Comparison of ENCODE assay signal across 26 mouse cellular contexts in the genomic region with DNA sequence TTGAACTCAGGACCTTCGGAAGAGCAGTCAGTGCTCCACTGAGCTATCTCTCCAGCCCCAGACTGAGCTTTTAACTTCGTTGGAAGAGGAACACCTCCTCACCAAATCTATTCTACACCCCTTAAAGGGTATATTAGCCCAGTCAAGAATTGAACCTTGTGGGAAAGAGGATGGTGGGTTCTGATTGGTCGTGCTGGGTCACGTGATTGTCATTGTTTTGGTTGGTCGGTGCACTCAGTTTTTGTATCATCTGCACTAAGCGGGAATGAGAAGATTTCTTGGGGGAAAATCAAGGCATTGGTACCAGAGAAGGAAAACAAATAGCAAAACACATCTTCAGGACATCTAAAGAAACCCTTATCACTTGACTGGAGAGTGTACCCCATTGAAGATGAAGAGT. TPM values are rescaled to one million over a fixed set of nuclear protein-coding genes. Genes with fewer than 3 reads are reported as not detected.
"Had no signal": no experiment of that assay in that cellular context is flagged by ENCODE, and none has a peak within 500 bp of the region (broad histone marks: within the 10 kb centered on the region; RNA-seq: fewer than 3 reads in every experiment).

No protein-coding gene starts in this region.

- H3K4me2 ChIP-seq: heart, embryonic 12.5 days; hindbrain, embryonic 12.5 days; hindbrain, embryonic 14.5 days; intestine, embryonic 15.5 days; limb, embryonic 12.5 days; liver, embryonic 11.5 days; liver, embryonic 13.5 days had no signal

- H3K27me3 ChIP-seq: hindbrain, embryonic 12.5 days; intestine, embryonic 15.5 days; liver, embryonic 13.5 days had no signal

- H3K4me1 ChIP-seq: heart, embryonic 12.5 days; hindbrain, embryonic 12.5 days; limb, embryonic 10.5 days; limb, embryonic 12.5 days; liver, embryonic 13.5 days had no signal

- H3K27ac ChIP-seq: gastrocnemius, adult 2 months; heart, adult 2 months; hindbrain, embryonic 10.5 days; hindbrain, embryonic 12.5 days; hindbrain, embryonic 14.5 days; limb, embryonic 10.5 days; limb, embryonic 12.5 days; liver, embryonic 13.5 days had no signal

- ATAC-seq: hindbrain, embryonic 16.5 days; inflammation-experienced regulatory T-cells, adult 6 months had no signal

- H3K36me3 ChIP-seq: heart, embryonic 12.5 days; hindbrain, embryonic 10.5 days; hindbrain, embryonic 12.5 days; intestine, embryonic 15.5 days; limb, embryonic 10.5 days; limb, embryonic 12.5 days; liver, embryonic 13.5 days had no signal

- H3K4me3 ChIP-seq: gastrocnemius, adult 2 months; heart, adult 2 months; heart, embryonic 12.5 days; hindbrain, embryonic 10.5 days; hindbrain, embryonic 12.5 days; intestine, embryonic 15.5 days; limb, embryonic 10.5 days; limb, embryonic 12.5 days; liver, embryonic 13.5 days had no signal

- H3K9ac ChIP-seq: heart, embryonic 12.5 days; hindbrain, embryonic 12.5 days; hindbrain, embryonic 14.5 days; intestine, embryonic 15.5 days; limb, embryonic 12.5 days; liver, embryonic 13.5 days had no signal

- DNase-seq: gastrocnemius, adult 2 months; gastrocnemius, postnatal 10 days; gastrocnemius, postnatal 25 days; heart, adult 2 months; heart, postnatal 10 days; heart, postnatal 4 days; kidney, adult 18-20 months; kidney, adult 8-10 months; kidney, postnatal 10 days; kidney, postnatal 25 days; layer of hippocampus, adult 9-11 months; layer of hippocampus, postnatal 36 days; liver; liver, embryonic 13.5 days had no signal

- H3K9me3 ChIP-seq: heart, embryonic 12.5 days; hindbrain, embryonic 10.5 days; hindbrain, embryonic 12.5 days; intestine, embryonic 15.5 days; limb, embryonic 10.5 days; limb, embryonic 12.5 days; liver, embryonic 13.5 days had no signal

RNA-seq across cellular contexts. Expression of a gene that starts 24.0 kb away (rescaled TPM):
- total RNA-seq: gastrocnemius, adult 2 months; granulocyte monocyte progenitor cell, adult 5-6 weeks had no signal
- polyA plus RNA-seq: inflammation-experienced regulatory T-cells, adult 6 months; kidney, embryonic 14.5 days; limb, embryonic 10.5 days; limb, embryonic 12.5 days; liver, embryonic 11.5 days; liver, embryonic 13.5 days had no signal

RNA-seq across cellular contexts. Expression of a gene that starts 36.6 kb away (rescaled TPM):
- polyA plus RNA-seq: inflammation-experienced regulatory T-cells, adult 6 months had no signal
